Comparison of ENCODE assay signal across 8 mouse cellular contexts in genomic region chrX:102349843-102350731, GRCm38 (mm10).
DNase-seq lines count a peak whose midpoint lies in the region; TF ChIP-seq lines count a peak whose summit lies in the region.

No protein-coding gene starts in this region.

- H3K79me2 ChIP-seq in myocyte (ENCODE audit: control insufficient read depth, insufficient read depth): no peaks in the 10 kb centered on the region

- H3K4me3 ChIP-seq in myocyte: no peak overlapping the region

- H3K27me3 ChIP-seq in myocyte (ENCODE audit: control insufficient read depth, insufficient read depth, insufficient read length): no peaks in the 10 kb centered on the region

- H3ac ChIP-seq in myocyte (ENCODE audit: control insufficient read depth, insufficient read length): no peak overlapping the region

- H3K36me3 ChIP-seq in myocyte (ENCODE audit: control insufficient read depth, insufficient read depth): no peaks in the 10 kb centered on the region

- H3K4me2 ChIP-seq in myocyte (ENCODE audit: low read depth): peak overlapping the region; percentile 73

- peak; percentile 26 to 38 for DNase-seq in adrenal gland, adult (ENCODE audit: inconsistent age in 2 of 2, low spot score in 1 of 2)
- no peak for DNase-seq in adrenal gland, adult 8-10 months
- peak; percentile 28 to 33 for DNase-seq in right cerebral cortex, postnatal 10 days (ENCODE audit: low spot score in 2 of 2)
- no peak for DNase-seq in right cerebral cortex, postnatal 25 days
- DNase-seq in heart, adult 9 months (ENCODE audit: low spot score in 2 of 2): peak; percentile 4 to 18
- DNase-seq in frontal cortex, adult 2 months (ENCODE audit: extremely low spot score in 1 of 2, low spot score in 1 of 2): no peak
- DNase-seq in urinary bladder, adult 2 months (ENCODE audit: low spot score): no peak

- TF ChIP-seq POLR2A in myocyte (IDR thresholded peaks at IDR 0.05; ENCODE audit: insufficient read length, low read depth): no peak

TF ChIP-seq in myocyte, 11 proteins besides CTCF, POLR2A, EP300 and RAD21:
- peak; percentile 53 for TF ChIP-seq TCF12 (IDR thresholded peaks at IDR 0.05; ENCODE audit: insufficient read depth, poor library complexity, severe bottlenecking)
- no peak for TF ChIP-seq CEBPB (IDR thresholded peaks at IDR 0.05; ENCODE audit: insufficient read depth, poor library complexity, severe bottlenecking)
- TF ChIP-seq MYOD1 (IDR thresholded peaks at IDR 0.05; ENCODE audit: control insufficient read depth in 1 of 3, insufficient read length in 2 of 3, low read depth in 2 of 3): peak; percentile 86 to 90 (median 86)
- peak; percentile 29 for TF ChIP-seq TCF3 (IDR thresholded peaks at IDR 0.05; ENCODE audit: insufficient read length, low read depth)
- peak in 2 of 3 experiments; percentile 21 to 37 for TF ChIP-seq MYOG (IDR thresholded peaks at IDR 0.05; ENCODE audit: control insufficient read depth in 1 of 3, insufficient read depth in 1 of 3, insufficient read length in 2 of 3, low read depth in 2 of 3)
- no peak for TF ChIP-seq MAX (IDR thresholded peaks at IDR 0.05; ENCODE audit: low read depth)

Comparison
In these comparisons a context has a peak if more than half of its experiments do, and no peak if none do; other contexts are left out.
1. DNase-seq: peak in adrenal gland, adult (2 of 2), right cerebral cortex, postnatal 10 days (2 of 2) and heart, adult 9 months (2 of 2); none in adrenal gland, adult 8-10 months (single experiment), right cerebral cortex, postnatal 25 days (single experiment), frontal cortex, adult 2 months (0 of 2) and urinary bladder, adult 2 months (single experiment).